Mouse (Mus musculus): ENCODE data around the gene Rgmb.

GRCm38 (mm10) chr17:15815312-15816018, 15.4 kb downstream of the Rgmb start:
- TF ChIP-seq MAX (IDR thresholded peaks at IDR 0.05; ENCODE audit: low read depth): no peak
- no peak for TF ChIP-seq USF1 (IDR thresholded peaks at IDR 0.05; ENCODE audit: low read depth)
- no peak for TF ChIP-seq TCF12 (IDR thresholded peaks at IDR 0.05; ENCODE audit: insufficient read depth, poor library complexity, severe bottlenecking)
- TF ChIP-seq MYOG (IDR thresholded peaks at IDR 0.05; ENCODE audit: control insufficient read depth in 1 of 3, insufficient read depth in 1 of 3, insufficient read length in 2 of 3, low read depth in 2 of 3): no peak
- no peak for TF ChIP-seq E2F4 (IDR thresholded peaks at IDR 0.05; ENCODE audit: insufficient read depth)
